Mouse (Mus musculus): ENCODE data around the gene Clec16a.

Clec16a gene

DNA sequence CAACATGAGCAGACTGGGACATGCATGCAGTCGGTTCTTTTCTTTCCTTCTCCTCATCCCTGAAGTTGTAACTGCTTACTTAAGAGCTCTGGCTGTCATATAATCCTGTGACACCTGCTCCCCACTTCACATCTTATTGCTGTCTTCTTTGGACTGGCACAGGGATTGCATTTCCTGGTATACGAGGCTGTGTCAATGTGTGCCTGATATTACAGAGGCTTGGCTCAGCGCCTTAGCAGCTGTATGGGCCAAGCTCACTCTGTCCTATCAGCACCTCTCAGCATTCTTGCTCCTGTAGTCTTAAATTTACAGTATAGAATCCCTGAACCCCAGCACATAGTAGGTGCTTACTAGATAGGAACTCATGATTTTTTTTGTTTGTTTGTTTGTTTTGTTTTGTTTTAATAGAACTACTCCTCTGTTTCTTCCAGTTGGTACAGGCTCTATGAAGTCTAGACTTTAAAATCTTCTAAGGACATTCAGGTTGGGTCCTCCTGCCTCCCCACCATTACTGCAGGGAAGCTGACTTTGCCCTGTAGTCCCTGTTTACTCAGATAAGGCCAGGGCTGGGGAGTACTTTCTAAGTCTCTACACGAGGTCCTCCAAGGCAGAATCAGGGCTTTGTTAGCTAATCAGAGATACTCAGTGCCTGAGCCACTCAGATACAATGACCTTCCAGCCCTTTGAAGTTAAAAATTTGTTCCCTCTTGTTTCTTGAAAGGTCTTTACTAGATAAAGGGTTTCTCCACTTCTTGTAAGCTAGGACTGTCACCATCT lies 97.9 kb downstream of the Clec16a start:
- no peak for DNase-seq (ENCODE audit: low spot score in 2 of 2)

DNA sequence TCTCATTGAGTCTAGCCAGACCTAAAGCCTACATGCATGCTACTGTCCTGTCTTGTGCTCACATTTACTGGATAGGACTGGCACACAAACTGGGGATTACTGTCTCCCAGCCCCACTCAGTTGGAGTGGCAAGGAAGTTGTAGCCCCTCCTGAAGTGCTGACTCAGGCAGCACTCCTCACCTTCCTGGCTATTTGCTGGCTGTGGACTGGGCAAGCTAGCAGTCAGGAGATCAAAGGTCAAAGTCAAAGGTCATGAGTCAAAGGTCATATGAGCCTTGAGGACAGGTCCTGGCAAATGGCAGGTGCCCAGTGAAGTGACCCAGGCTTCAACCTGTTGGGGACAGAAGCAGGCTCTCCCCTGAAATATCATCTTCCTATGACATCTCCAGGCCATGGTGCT lies 99.1 kb downstream of the Clec16a start:
- no peak for DNase-seq (ENCODE audit: low spot score in 2 of 2)

DNA sequence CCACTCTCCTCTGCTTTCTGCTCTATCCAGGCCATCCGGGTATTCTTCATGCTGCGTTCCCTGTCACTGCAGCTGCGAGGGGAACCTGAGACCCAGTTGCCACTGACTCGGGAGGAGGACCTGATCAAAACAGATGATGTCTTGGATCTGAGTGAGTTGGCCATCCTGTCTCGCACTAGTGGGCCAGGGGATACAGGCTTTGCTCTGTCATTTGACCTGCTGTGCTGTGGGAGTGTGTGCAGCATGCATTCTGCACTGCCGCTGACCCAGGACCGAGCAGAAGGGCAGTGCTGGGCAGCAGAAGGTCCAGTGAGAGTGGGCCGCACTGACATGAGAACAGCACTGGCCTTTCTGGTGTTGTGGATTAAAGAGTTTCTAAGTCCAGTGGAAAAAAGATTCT lies 99.6 kb downstream of the Clec16a start:
- DNase-seq (ENCODE audit: low spot score in 2 of 2): no peak

GRCm38 (mm10) chr16:10651804-10652203 lies 106.7 kb downstream of the Clec16a start:
- no peak for DNase-seq (ENCODE audit: low spot score in 2 of 2)

DNA sequence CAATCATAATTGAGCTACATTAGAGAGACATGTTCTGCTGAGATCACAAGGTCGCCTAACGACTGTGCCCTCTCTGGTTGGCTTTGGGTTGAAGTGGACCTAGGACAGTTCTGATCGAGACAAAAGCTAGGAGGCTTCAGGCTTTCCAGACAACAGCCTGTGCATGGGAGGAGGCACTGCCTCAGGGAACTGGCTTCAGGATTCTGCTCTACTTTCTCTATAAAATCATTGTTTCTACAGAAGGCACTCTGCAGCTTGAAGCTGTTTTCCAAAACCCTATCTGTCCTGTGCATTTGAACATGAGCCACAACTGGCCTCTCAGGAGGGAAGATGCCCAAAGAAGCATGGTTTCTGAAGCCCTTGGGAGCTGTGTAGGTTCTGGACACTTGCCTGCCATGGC lies 107.8 kb downstream of the Clec16a start:
- DNase-seq (ENCODE audit: low spot score in 2 of 2): no peak

- no peak for DNase-seq (ENCODE audit: low spot score in 2 of 2)
Measured at GRCm38 (mm10) chr16:10655236-10655635, 110.1 kb downstream of the Clec16a start.

DNA sequence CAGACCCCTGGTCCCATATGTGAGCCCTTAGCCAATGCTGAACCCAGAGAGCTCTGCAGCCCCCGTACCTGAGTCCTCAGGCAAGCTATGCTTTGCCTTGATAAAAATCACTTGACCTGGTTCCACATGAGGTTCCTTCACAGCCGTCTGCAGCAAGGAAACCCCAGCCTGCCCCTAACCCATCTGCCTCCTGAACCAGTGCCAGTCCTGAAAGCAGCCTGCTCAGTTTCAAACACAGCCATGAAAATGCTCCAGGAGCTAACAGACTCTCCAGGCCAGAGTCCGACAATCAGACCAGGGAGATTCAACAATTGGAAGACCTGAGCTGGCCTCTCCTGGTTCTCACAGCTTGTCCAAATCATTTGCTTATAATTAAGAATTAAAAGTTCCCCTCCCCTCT lies 110.8 kb downstream of the Clec16a start:
- no peak for DNase-seq (ENCODE audit: low spot score in 2 of 2)

DNA sequence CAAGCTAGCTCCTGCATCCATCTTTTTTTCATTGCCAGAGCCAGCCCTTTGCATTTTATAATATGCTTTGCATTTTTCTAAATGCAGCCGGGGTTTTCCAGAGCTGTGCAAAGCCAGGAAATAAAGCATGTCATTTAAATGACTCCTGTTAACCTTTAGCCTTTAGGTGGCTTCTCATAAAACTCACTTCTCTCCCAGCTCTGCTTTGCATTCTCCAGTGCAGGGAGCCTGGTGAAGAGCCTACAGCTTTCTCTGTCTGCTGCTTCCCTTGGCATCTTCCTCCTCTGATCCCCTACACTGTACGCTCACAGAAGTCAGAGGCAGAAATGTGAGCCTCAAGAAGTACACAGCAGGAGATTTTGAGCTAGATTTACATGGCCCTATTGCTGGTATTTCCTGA lies 111.3 kb downstream of the Clec16a start:
- DNase-seq (ENCODE audit: low spot score in 2 of 2): no peak

DNA sequence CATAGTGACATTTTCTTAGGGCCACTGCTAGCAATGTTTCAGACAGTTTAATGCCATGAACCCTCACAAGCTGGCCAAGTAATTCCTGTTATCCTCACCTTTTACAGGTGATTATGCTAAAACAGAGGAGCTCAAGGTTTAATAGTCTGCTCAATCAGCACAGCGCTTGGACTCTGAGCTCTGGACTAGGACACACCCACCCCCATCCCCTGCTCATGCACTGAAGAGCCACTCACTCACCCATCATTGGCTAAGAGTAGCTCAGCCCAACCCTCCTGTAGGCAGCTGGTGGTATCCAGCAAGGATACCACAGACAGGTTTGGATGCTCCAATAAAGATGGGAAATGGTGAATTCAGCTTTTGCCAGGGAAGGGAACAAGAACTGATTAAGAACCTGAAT lies 111.8 kb downstream of the Clec16a start:
- DNase-seq (ENCODE audit: low spot score in 2 of 2): no peak

- DNase-seq (ENCODE audit: low spot score in 2 of 2): no peak
Measured at GRCm38 (mm10) chr16:10659211-10659610, 114.1 kb downstream of the Clec16a start.

DNA sequence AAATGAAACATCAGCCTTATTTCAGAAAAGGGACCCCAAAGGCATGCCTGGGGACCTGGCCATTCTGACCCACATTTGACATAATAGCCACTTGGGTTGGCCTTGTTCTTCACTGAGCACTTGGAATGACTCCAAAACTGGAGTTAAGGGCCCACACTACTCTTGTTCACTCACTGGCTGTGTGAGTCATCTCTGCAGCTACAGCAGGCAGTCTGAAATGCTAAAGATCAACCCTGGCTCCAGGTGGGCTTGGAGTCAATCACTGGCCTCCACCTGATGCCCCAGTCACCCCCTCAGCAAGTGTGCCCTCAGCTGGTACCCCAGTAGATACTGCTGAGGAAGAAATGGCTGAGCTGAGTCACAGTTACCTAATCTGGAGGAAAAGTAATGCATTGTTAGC lies 115.4 kb downstream of the Clec16a start:
- no peak for DNase-seq (ENCODE audit: low spot score in 2 of 2)

GRCm38 (mm10) chr16:10661385-10661784 lies 116.2 kb downstream of the Clec16a start:
- DNase-seq (ENCODE audit: low spot score in 2 of 2): no peak

DNA sequence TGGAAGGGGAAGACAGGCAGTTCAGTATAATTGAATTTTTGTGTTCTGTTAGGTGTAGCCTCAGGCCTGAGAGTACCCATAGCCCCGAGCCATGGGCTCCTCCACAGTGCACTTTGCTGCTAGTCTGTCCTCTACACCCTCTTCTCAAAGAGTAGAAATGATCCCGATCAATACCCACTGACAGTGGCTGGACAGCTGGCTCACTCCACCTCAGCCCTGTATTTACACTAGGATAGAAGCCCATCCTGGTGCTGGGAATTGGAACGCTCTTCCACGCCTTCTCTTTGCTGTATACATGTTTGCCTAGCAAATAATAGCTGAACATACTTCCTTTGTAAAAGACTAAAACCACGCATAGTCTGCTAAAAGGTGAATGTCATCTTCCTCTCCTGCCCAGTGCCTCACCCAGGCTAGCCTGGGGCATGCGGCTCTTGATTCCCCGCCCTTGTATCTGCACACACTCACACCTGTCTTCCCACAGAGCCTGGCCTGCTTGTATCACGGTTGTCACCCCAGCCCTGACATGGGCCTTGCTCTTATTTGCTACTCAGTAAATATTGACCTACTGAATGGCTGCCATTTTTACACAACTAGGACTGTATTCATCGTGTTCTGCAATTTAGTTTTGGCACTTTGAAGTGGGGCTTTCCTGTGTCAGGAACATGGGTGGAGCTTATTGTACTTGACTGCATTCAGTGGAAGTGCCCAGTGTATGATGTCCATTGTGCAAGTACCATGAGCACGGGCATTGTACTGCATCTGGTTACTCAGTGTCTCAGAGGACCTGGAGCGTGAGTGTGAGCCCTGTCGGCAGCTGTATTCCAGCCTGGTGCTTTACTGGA lies 119.0 kb downstream of the Clec16a start:
- DNase-seq (ENCODE audit: low spot score in 2 of 2): no peak

DNA sequence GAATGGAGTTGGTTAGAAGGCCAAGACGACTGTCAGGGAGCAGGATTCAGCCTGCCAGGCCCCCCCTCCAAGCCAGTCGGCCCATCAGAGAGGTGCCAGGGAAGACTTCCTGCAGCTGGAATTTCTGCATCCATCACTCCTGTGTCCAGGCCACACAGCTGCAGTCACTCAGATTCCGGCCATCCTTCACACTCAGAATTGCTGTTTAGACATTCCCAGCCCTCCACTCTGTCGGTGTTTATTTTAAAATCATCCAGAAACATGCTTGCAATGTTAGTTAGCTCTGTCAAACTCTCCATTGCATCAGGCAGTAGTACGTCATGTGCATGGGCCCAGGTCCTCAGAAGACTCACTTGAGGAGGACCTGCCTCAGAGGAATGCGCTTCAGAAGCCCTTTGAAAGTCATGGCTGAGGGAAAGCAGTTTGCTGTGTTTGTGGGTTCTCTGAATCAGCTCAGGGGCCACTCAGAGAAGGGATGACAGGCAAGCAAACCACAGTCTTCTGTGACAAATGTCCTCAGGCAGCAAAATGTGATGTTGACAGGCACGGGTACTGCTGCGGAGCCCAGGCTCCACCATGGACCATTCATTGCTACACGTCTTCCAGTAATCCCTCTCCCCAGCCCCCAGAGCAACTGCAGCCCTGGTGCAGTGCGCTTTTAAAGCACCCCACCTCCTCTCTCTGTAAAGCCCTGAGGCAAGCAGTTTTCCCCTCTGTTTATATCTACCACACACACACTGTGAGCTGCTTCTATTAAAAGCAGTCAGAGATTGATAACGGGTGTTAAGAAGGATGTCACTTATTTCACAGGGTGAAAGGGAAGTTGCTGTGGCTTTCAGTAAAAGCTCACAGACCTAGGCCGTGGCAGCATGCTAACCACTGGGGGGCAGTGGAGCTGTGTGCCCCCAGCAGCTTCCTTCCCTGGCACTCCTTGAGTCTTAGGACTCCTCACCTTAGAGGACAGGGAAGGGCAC lies 120.1 kb downstream of the Clec16a start:
- DNase-seq (ENCODE audit: low spot score in 2 of 2): no peak

- no peak for DNase-seq (ENCODE audit: low spot score in 2 of 2)
Measured at GRCm38 (mm10) chr16:10666766-10667165, 121.6 kb downstream of the Clec16a start.

- DNase-seq (ENCODE audit: low spot score in 2 of 2): no peak
Measured at GRCm38 (mm10) chr16:10668453-10668852, 123.3 kb downstream of the Clec16a start.

- DNase-seq (ENCODE audit: low spot score in 2 of 2): no peak
Measured at GRCm38 (mm10) chr16:10668991-10669703, 124.0 kb downstream of the Clec16a start.

DNA sequence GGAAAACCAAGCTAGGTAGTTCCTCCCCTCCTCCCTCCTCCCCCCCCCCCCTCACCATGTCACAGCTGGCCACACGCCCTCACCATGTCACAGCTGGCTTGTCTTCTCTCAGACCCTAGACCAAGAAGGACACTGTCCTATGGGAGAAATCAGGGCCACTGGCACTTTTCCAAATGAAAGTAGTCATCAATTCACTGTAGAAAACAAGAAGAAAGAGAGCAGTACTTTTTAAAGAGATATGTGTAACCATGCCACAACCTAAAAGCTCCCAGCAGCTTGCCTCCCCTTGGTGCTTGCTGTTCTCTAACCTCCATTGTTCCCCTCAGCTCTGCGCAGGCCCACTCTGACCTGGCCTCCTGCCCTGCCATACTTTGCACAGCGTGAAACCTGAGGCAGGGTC lies 124.8 kb downstream of the Clec16a start:
- DNase-seq (ENCODE audit: low spot score in 2 of 2): no peak

- DNase-seq (ENCODE audit: low spot score in 2 of 2): no peak
Measured at GRCm38 (mm10) chr16:10672490-10672889, 127.4 kb downstream of the Clec16a start.

DNA sequence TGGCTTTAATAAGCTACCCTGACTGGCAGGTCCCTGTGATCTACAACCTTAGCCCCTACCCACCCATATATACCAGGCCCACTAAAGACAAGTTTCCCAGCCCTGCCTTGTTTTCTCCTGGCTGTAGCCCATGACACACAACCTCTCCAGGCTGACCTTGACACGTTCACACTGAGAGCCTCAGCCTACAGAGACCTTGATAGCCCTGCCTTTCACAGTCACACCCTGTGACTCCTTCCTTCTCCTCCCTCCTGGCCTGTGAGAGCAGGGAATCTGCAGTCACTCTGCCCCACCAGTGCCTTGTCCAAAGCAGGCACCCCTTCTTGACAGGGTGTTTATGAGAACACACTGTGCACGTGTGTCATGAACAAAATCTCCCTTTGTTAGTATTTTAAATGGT lies 128.9 kb downstream of the Clec16a start:
- DNase-seq (ENCODE audit: low spot score in 2 of 2): no peak

DNA sequence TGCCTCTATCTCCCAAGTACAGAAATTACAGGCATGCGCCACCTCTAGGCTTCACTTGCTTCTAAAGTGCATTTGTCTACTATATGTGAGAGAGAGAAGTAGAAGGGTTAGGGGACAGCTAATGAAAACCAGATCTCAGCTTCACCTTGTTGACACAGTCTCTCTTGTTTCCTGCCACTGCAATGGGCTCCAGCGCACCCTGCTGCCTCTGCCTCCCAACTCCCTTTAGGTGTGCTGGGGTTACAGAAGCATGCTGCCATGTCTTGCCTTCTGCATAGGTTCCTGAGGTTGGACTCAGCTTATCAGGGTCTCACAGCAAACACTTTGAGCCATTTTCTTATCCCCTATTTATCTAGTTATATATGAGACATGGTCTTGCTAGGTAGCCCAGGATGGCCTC lies 129.8 kb downstream of the Clec16a start:
- no peak for DNase-seq (ENCODE audit: low spot score in 2 of 2)
